In the genomic region with DNA sequence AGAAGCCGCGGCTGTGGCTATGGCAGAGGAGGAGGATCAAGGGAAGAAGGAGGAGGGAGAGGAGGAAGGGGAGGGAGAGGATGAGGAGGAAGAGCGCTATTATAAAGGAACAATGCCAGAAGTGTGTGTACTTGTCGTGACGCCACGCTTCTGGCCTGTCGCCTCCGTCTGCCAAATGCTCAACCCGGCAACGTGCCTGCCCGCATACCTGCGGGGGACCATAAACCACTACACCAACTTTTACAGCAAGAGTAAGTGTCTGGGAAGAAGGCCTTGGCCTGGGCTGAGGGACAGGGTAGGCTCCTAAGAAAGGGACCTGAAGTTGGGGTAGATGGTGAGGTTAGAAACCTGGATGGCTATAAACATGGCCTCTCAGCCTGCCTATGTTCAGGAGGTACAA, we compare ENCODE assay signal across 21 mouse cellular contexts. TPM values are rescaled to one million over a fixed set of nuclear protein-coding genes. Genes with fewer than 3 reads are reported as not detected.
DNase-seq lines count a peak whose midpoint lies in the region; ATAC-seq and TF ChIP-seq lines count a peak whose summit lies in the region.
"Had no signal": no experiment of that assay in that cellular context is flagged by ENCODE, and none has a peak within 500 bp of the region (broad histone marks: within the 10 kb centered on the region; RNA-seq: fewer than 3 reads in every experiment).

No protein-coding gene starts in this region.

- no peak for TF ChIP-seq CTCF in gastrocnemius, adult 2 months (IDR thresholded peaks at IDR 0.05)

- H3K4me3 ChIP-seq in gastrocnemius, adult 2 months: no peak overlapping the region
- H3K4me3 ChIP-seq: forebrain, embryonic 13.5 days; heart, embryonic 15.5 days; hindbrain, embryonic 13.5 days; intestine, embryonic 15.5 days had no signal

- intact Hi-C loops in gastrocnemius, adult 2 months (cut with DNase I): no loop called here

- H3K27ac ChIP-seq in gastrocnemius, adult 2 months: peak overlapping the region; percentile 78
- H3K27ac ChIP-seq: forebrain, embryonic 13.5 days; heart, embryonic 15.5 days; hindbrain, embryonic 13.5 days; intestine, embryonic 15.5 days had no signal

- no peak for ATAC-seq in cerebellum, adult (ENCODE audit: insufficient number of reproducible peaks, low FRiP score, low TSS enrichment)
- ATAC-seq: CD4-positive, CD25-positive, alpha-beta regulatory T cell, adult 4 months; forebrain, embryonic 13.5 days; forebrain, postnatal 0 days; hindbrain, postnatal 0 days; intestine, embryonic 15.5 days had no signal

- peak; percentile 77 for DNase-seq in cerebellum, adult 11-12 months
- DNase-seq in gastrocnemius, adult 2 months: no peak
- no peak for DNase-seq in gastrocnemius, adult 18-20 months (ENCODE audit: low spot score)
- DNase-seq in cerebellum, adult 9-10 months: peak; percentile 81
- DNase-seq in cerebellum, postnatal 25 days: peak; percentile 77 to 80
- DNase-seq in lung, adult 18-20 months: no peak
- no peak for DNase-seq in urinary bladder, postnatal 14 days (ENCODE audit: low spot score)
- DNase-seq: adrenal gland, adult 8-10 months; adrenal gland, postnatal 36 days; B cell, adult 2 months; forebrain, postnatal 0 days; gastrocnemius, postnatal 36 days; heart, postnatal 14 days; kidney, adult 18-20 months had no signal

RNA-seq across cellular contexts. Expression of a gene that starts 11.8 kb away (rescaled TPM):
- 1 to 10 TPM; 2.9 to 5.6 TPM for total RNA-seq in gastrocnemius, adult 2 months (2021)
- total RNA-seq in gastrocnemius, adult 18-20 months (2021): 1 to 10 TPM; 3.4 to 4.1 TPM

RNA-seq across cellular contexts. Expression of a gene that starts 12.2 kb away (rescaled TPM):
- total RNA-seq in gastrocnemius, adult 2 months (2021): 10 to 100 TPM in 1 of 2 experiments, 1 to 10 TPM in 1; 7.9 to 12.6 TPM
- 10 to 100 TPM in 1 of 2 experiments, 1 to 10 TPM in 1; 8.4 to 11.8 TPM for total RNA-seq in gastrocnemius, adult 18-20 months (2021)

RNA-seq across cellular contexts. Expression of a gene that starts 16.0 kb away (rescaled TPM):
- 100 to 1,000 TPM in 1 of 2 experiments, 10 to 100 TPM in 1; 82.7 to 120 TPM for total RNA-seq in gastrocnemius, adult 2 months (2021)
- total RNA-seq in gastrocnemius, adult 18-20 months (2021): 100 to 1,000 TPM; 104 TPM

RNA-seq across cellular contexts. Expression of a gene that starts 16.2 kb away (rescaled TPM):
- 10 to 100 TPM; 10.9 to 13.1 TPM for total RNA-seq in gastrocnemius, adult 2 months (2021)
- total RNA-seq in gastrocnemius, adult 18-20 months (2021): 10 to 100 TPM; 12.6 to 13.4 TPM

RNA-seq across cellular contexts. Expression of a gene that starts 16.6 kb away (rescaled TPM):
- total RNA-seq in gastrocnemius, adult 2 months (2021): 10 to 100 TPM; 34.6 to 49.1 TPM
- 10 to 100 TPM; 41.3 to 48.6 TPM for total RNA-seq in gastrocnemius, adult 18-20 months (2021)

Comparison
In these comparisons a context has a peak if more than half of its experiments do, and no peak if none do; other contexts are left out.
1. DNase-seq: peak in cerebellum, adult 11-12 months (single experiment), cerebellum, adult 9-10 months (single experiment) and cerebellum, postnatal 25 days (2 of 2); none in gastrocnemius, adult 2 months (single experiment), gastrocnemius, adult 18-20 months (single experiment), lung, adult 18-20 months (0 of 2) and urinary bladder, postnatal 14 days (single experiment).